Mouse (Mus musculus): ENCODE results near the gene Rala. TPM values are rescaled to one million over a fixed set of nuclear protein-coding genes. Genes with fewer than 3 reads are reported as not detected.

Gene Rala
- total RNA-seq, 4 experiments from 2014 or later = 30.5 to 35.8 (median 33.9) TPM

- DNase-seq (ENCODE audit: low spot score) = no peak
Measured at GRCm38 (mm10) chr13:17884211-17884610, 59.8 kb downstream of the Rala start.

- no peak for DNase-seq (ENCODE audit: low spot score)
Measured at GRCm38 (mm10) chr13:17879061-17879460, 65.0 kb downstream of the Rala start.

- no peak for DNase-seq (ENCODE audit: low spot score)
Measured at GRCm38 (mm10) chr13:17866741-17867140, 77.3 kb downstream of the Rala start.

GRCm38 (mm10) chr13:17860536-17860935 is 83.5 kb downstream of the Rala start:
- DNase-seq (ENCODE audit: low spot score) = no peak

GRCm38 (mm10) chr13:17859365-17860033 is 84.5 kb downstream of the Rala start:
- no peak for DNase-seq (ENCODE audit: low spot score)

- DNase-seq (ENCODE audit: low spot score) = no peak
Measured at GRCm38 (mm10) chr13:17857046-17857445, 87.0 kb downstream of the Rala start.

- DNase-seq (ENCODE audit: low spot score) = no peak
Measured at GRCm38 (mm10) chr13:17855492-17856138, 88.4 kb downstream of the Rala start.

DNA sequence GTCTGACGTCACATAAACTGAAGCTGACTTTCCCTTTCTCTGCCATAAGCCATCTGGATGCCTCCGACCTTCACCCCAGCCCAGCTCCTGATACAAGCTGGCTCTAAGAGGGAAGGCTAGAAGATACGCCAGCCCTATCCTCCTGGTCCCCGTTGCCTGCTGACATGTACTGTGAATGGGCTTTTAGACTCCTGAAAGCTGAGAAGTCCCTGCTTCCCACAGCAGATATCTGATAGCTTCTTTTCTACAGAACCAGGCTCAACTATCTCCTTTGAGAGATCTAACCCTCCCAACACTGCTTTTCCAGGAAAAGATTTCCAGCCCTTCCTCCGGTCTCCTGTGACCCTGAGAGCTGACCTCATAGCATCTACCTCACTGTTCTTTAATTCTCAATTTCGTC is 89.3 kb downstream of the Rala start:
- DNase-seq (ENCODE audit: low spot score) = no peak

GRCm38 (mm10) chr13:17843336-17843735 is 100.7 kb downstream of the Rala start:
- DNase-seq (ENCODE audit: low spot score) = no peak

GRCm38 (mm10) chr13:17842756-17843155 is 101.3 kb downstream of the Rala start:
- DNase-seq (ENCODE audit: low spot score) = no peak

GRCm38 (mm10) chr13:17839137-17839536 is 104.9 kb downstream of the Rala start:
- DNase-seq (ENCODE audit: low spot score) = no peak

GRCm38 (mm10) chr13:17838484-17838851 is 105.6 kb downstream of the Rala start:
- peak; percentile 66 for DNase-seq (ENCODE audit: low spot score)

- peak; percentile 26 for DNase-seq (ENCODE audit: low spot score)
Measured at GRCm38 (mm10) chr13:17837610-17838483, 106.2 kb downstream of the Rala start.

- no peak for DNase-seq (ENCODE audit: low spot score)
Measured at GRCm38 (mm10) chr13:17836808-17837207, 107.2 kb downstream of the Rala start.

- DNase-seq (ENCODE audit: low spot score) = no peak
Measured at GRCm38 (mm10) chr13:17832940-17833339, 111.1 kb downstream of the Rala start.

Other genes with a start within 250 kb of the Rala start
- 1 to 10 TPM; 5.9 to 9.3 (median 6.2) TPM for gene Mplkip, start 249.0 kb downstream of the Rala start, total RNA-seq (2022)
- 1 to 10 TPM in 2 of 4 experiments, under 1 TPM in 2; 0.52 to 1.5 (median 1.1) TPM for gene Sugct, start 248.7 kb downstream of the Rala start, total RNA-seq (2022)
- 10 to 100 TPM; 23.0 to 24.9 (median 24.0) TPM for gene Cdk13, start 139.1 kb downstream of the Rala start, total RNA-seq (2022)
- gene Yae1d1, start 49.1 kb upstream of the Rala start, total RNA-seq (2022) = 10 to 100 TPM; 35.2 to 43.6 (median 38.3) TPM